Mouse (Mus musculus): Measurements from ENCODE around the gene Tmem107. TPM values are rescaled to one million over a fixed set of nuclear protein-coding genes. Genes with fewer than 3 reads are reported as not detected.

Tmem107 gene
- polyA plus RNA-seq, 1 experiment from 2014 or later: 62.9 TPM

GRCm38 (mm10) chr11:69065394-69065925 is 5.1 kb upstream of the Tmem107 start:
- Histone ChIP-seq H3K4me1 (ENCODE audit: insufficient read depth, low read depth, low read length) (peaks cover 18% of the 10 kb centered on the region), H3K4me3 (ENCODE audit: low read depth, low read length) (no peak overlapping the region), H3K9ac (replicated peaks; ENCODE audit: low read depth) (no peak overlapping the region), H3K27me3 (replicated peaks; ENCODE audit: insufficient read depth, low read length) (no peaks in the 10 kb centered on the region), H3K4me2 (replicated peaks; ENCODE audit: low read depth, low read length) (peak overlapping the region; percentile 53; the same call in 1 of the 2 replicates), H3K27ac (ENCODE audit: low read length) (no peak overlapping the region), H3K9me3 (ENCODE audit: low read length) (no peaks in the 10 kb centered on the region), H3K36me3 (ENCODE audit: insufficient read depth, low read length) (no peaks in the 10 kb centered on the region)
- WGBS: 52% methylated on average over 3 of the region's 3 CpGs
- DNase-seq (ENCODE audit: low spot score) (no peak), ATAC-seq (no peak)
- TF ChIP-seq CTCF (IDR thresholded peaks at IDR 0.05) (no peak), EP300 (IDR thresholded peaks at IDR 0.05) (no peak)

- ATAC-seq (no peak), DNase-seq (ENCODE audit: low spot score) (peak; percentile 58)
- peak overlapping the region; percentile 53 for H3K4me2 ChIP-seq (replicated peaks; ENCODE audit: low read depth, low read length)
Measured at GRCm38 (mm10) chr11:69066163-69066861, 4.3 kb upstream of the Tmem107 start.

GRCm38 (mm10) chr11:69066956-69067355 is 3.6 kb upstream of the Tmem107 start:
- H3K27me3 ChIP-seq (replicated peaks; ENCODE audit: insufficient read depth, low read length): no peaks in the 10 kb centered on the region
- no peak overlapping the region for H3K4me3 ChIP-seq (ENCODE audit: low read depth, low read length)
- TF ChIP-seq CTCF (IDR thresholded peaks at IDR 0.05) (peak; percentile 89), EP300 (IDR thresholded peaks at IDR 0.05) (0 out of 2 replicates have a peak, but pooled peaks have one; percentile 27)
- ATAC-seq: peak; percentile 19
- H3K27ac ChIP-seq (ENCODE audit: low read length): peak overlapping the region; percentile 51; the same call in 1 of the 2 replicates
- H3K9me3 ChIP-seq (ENCODE audit: low read length): no peaks in the 10 kb centered on the region
- WGBS: 7% methylated on average over 8 of the region's 8 CpGs
- DNase-seq (ENCODE audit: low spot score): peak; percentile 96
- peak overlapping the region; percentile 53 for H3K4me2 ChIP-seq (replicated peaks; ENCODE audit: low read depth, low read length)
- H3K4me1 ChIP-seq (ENCODE audit: insufficient read depth, low read depth, low read length): peaks cover 17% of the 10 kb centered on the region
- no peaks in the 10 kb centered on the region for H3K36me3 ChIP-seq (ENCODE audit: insufficient read depth, low read length)
- H3K9ac ChIP-seq (replicated peaks; ENCODE audit: low read depth): no peak overlapping the region

More at GRCm38 (mm10) chr11:69066163-69066861, 4.3 kb upstream of the Tmem107 start:
- H3K9ac ChIP-seq (replicated peaks; ENCODE audit: low read depth): no peak overlapping the region
- H3K9me3 ChIP-seq (ENCODE audit: low read length): no peaks in the 10 kb centered on the region
- H3K36me3 ChIP-seq (ENCODE audit: insufficient read depth, low read length): no peaks in the 10 kb centered on the region
- WGBS: 4% methylated on average over 26 of the region's 29 CpGs
- no peaks in the 10 kb centered on the region for H3K27me3 ChIP-seq (replicated peaks; ENCODE audit: insufficient read depth, low read length)
- H3K27ac ChIP-seq (ENCODE audit: low read length): no peak overlapping the region
- H3K4me3 ChIP-seq (ENCODE audit: low read depth, low read length): no peak overlapping the region
- H3K4me1 ChIP-seq (ENCODE audit: insufficient read depth, low read depth, low read length): peaks cover 17% of the 10 kb centered on the region
- TF ChIP-seq CTCF (IDR thresholded peaks at IDR 0.05): no peak
- no peak for TF ChIP-seq EP300 (IDR thresholded peaks at IDR 0.05)

GRCm38 (mm10) chr11:69067601-69068000 is 3.0 kb upstream of the Tmem107 start:
- H3K4me1 ChIP-seq (ENCODE audit: insufficient read depth, low read depth, low read length): peaks cover 17% of the 10 kb centered on the region
- 0 out of 2 replicates have a peak overlapping the region, but pooled peaks have one; percentile 5 for H3K4me2 ChIP-seq (replicated peaks; ENCODE audit: low read depth, low read length)
- peak overlapping the region; percentile 51; the same call in 1 of the 2 replicates for H3K27ac ChIP-seq (ENCODE audit: low read length)
- no peaks in the 10 kb centered on the region for H3K27me3 ChIP-seq (replicated peaks; ENCODE audit: insufficient read depth, low read length)
- H3K36me3 ChIP-seq (ENCODE audit: insufficient read depth, low read length): no peaks in the 10 kb centered on the region
- TF ChIP-seq CTCF (IDR thresholded peaks at IDR 0.05): no peak
- TF ChIP-seq EP300 (IDR thresholded peaks at IDR 0.05): no peak
- 20% methylated on average over 6 of the region's 6 CpGs for WGBS
- ATAC-seq: no peak
- H3K9ac ChIP-seq (replicated peaks; ENCODE audit: low read depth): no peak overlapping the region
- H3K4me3 ChIP-seq (ENCODE audit: low read depth, low read length): no peak overlapping the region
- peak; percentile 65 for DNase-seq (ENCODE audit: low spot score)
- H3K9me3 ChIP-seq (ENCODE audit: low read length): no peaks in the 10 kb centered on the region

GRCm38 (mm10) chr11:69070093-69070492 is 513 bp upstream of the Tmem107 start:
- Histone ChIP-seq H3K4me2 (replicated peaks; ENCODE audit: low read depth, low read length) (peak overlapping the region; percentile 79), H3K36me3 (ENCODE audit: insufficient read depth, low read length) (no peaks in the 10 kb centered on the region), H3K9me3 (ENCODE audit: low read length) (no peaks in the 10 kb centered on the region), H3K4me1 (ENCODE audit: insufficient read depth, low read depth, low read length) (peaks cover 17% of the 10 kb centered on the region), H3K4me3 (ENCODE audit: low read depth, low read length) (peak overlapping the region; percentile 45), H3K27ac (ENCODE audit: low read length) (peak overlapping the region; percentile 79), H3K27me3 (replicated peaks; ENCODE audit: insufficient read depth, low read length) (no peaks in the 10 kb centered on the region), H3K9ac (replicated peaks; ENCODE audit: low read depth) (peak overlapping the region; percentile 59)
- DNase-seq (ENCODE audit: low spot score) (no peak), ATAC-seq (no peak)
- no peak for TF ChIP-seq CTCF (IDR thresholded peaks at IDR 0.05)
- 1% methylated on average over 13 of the region's 13 CpGs for whole genome bisulfite sequencing

- Histone ChIP-seq H3K27ac (ENCODE audit: low read length) (peak overlapping the region; percentile 79), H3K4me3 (ENCODE audit: low read depth, low read length) (peak overlapping the region; percentile 45), H3K9me3 (ENCODE audit: low read length) (no peaks in the 10 kb centered on the region), H3K27me3 (replicated peaks; ENCODE audit: insufficient read depth, low read length) (no peaks in the 10 kb centered on the region), H3K9ac (replicated peaks; ENCODE audit: low read depth) (peak overlapping the region; percentile 19; the same call in 1 of the 2 replicates), H3K36me3 (ENCODE audit: insufficient read depth, low read length) (no peaks in the 10 kb centered on the region), H3K4me2 (replicated peaks; ENCODE audit: low read depth, low read length) (peak overlapping the region; percentile 79), H3K4me1 (ENCODE audit: insufficient read depth, low read depth, low read length) (peaks cover 17% of the 10 kb centered on the region)
- WGBS: 23% methylated on average over 9 of the region's 9 CpGs
- ATAC-seq: no peak
- no peak for DNase-seq (ENCODE audit: low spot score)
- no peak for TF ChIP-seq CTCF (IDR thresholded peaks at IDR 0.05)
- TF ChIP-seq EP300 (IDR thresholded peaks at IDR 0.05): no peak
Measured at GRCm38 (mm10) chr11:69071262-69071661, 656 bp downstream of the Tmem107 start.
